Mouse (Mus musculus) right cerebral cortex, postnatal 4 days (tissue): Measurements from ENCODE around the gene Rdh16f2.
A peak's percentile ranks its signal among the peaks of the same experiment; 100 is the strongest.
"Not testable (repeated sequence)": the region's sequence is repeated elsewhere in the genome, so short reads cannot be mapped to it uniquely, and the experiment has no call there.

Experiments
- DNase-seq: peaks from one replicate; pipeline ENCODE4 v3.0.0-alpha.2; 2022

The Rdh16f2 gene

GRCm38 (mm10) chr10:127866232-127866631 is at the start of gene Rdh16f2:
Gene Rdh16f2 (plus strand): TSS chr10:127866474.
- DNase-seq, result no peak

- DNase-seq, result not testable (repeated sequence)
These were observed 48.9 kb upstream of the Rdh16f2 start for GRCm38 (mm10) chr10:127817268-127817910.

GRCm38 (mm10) chr10:127821806-127822205 is 44.5 kb upstream of the Rdh16f2 start:
- DNase-seq, result not testable (repeated sequence)

- DNase-seq, result peak; percentile 4
These were observed 40.9 kb upstream of the Rdh16f2 start for GRCm38 (mm10) chr10:127825386-127825785.

- no peak for DNase-seq
These were observed 37.2 kb upstream of the Rdh16f2 start for GRCm38 (mm10) chr10:127829121-127829520.

GRCm38 (mm10) chr10:127834186-127834585 is 32.1 kb upstream of the Rdh16f2 start:
- DNase-seq, result not testable (repeated sequence)

GRCm38 (mm10) chr10:127835292-127835691 is 31.0 kb upstream of the Rdh16f2 start:
- DNase-seq, result no peak

- DNase-seq, result not testable (repeated sequence)
These were observed 28.5 kb upstream of the Rdh16f2 start for GRCm38 (mm10) chr10:127837793-127838192.

GRCm38 (mm10) chr10:127838539-127838938 is 27.7 kb upstream of the Rdh16f2 start:
- no peak for DNase-seq

GRCm38 (mm10) chr10:127840776-127841175 is 25.5 kb upstream of the Rdh16f2 start:
- no peak for DNase-seq

GRCm38 (mm10) chr10:127845945-127846344 is 20.3 kb upstream of the Rdh16f2 start:
- DNase-seq, result not testable (repeated sequence)

GRCm38 (mm10) chr10:127848089-127848488 is 18.2 kb upstream of the Rdh16f2 start:
- DNase-seq, result no peak

- DNase-seq, result no peak
These were observed 16.6 kb upstream of the Rdh16f2 start, which contains the start of gene Rdh19 for GRCm38 (mm10) chr10:127849628-127850027. Gene Rdh19 (plus strand): TSS chr10:127849928.

- DNase-seq, result peak; percentile 28
These were observed 9.9 kb upstream of the Rdh16f2 start for GRCm38 (mm10) chr10:127856376-127856775.

GRCm38 (mm10) chr10:127864931-127865330 is 1.3 kb upstream of the Rdh16f2 start:
- no peak for DNase-seq

GRCm38 (mm10) chr10:127872484-127872883 is 6.2 kb downstream of the Rdh16f2 start:
- no peak for DNase-seq

GRCm38 (mm10) chr10:127877681-127878080 is 11.4 kb downstream of the Rdh16f2 start:
- no peak for DNase-seq

- DNase-seq, result no peak
These were observed 12.2 kb downstream of the Rdh16f2 start for GRCm38 (mm10) chr10:127878262-127879057.

GRCm38 (mm10) chr10:127879155-127879688 is 12.9 kb downstream of the Rdh16f2 start:
- no peak for DNase-seq

- no peak for DNase-seq
These were observed 14.8 kb downstream of the Rdh16f2 start for GRCm38 (mm10) chr10:127881041-127881440.

- DNase-seq, result no peak
These were observed 20.3 kb downstream of the Rdh16f2 start for GRCm38 (mm10) chr10:127886551-127886950.

GRCm38 (mm10) chr10:127886971-127887370 is 20.7 kb downstream of the Rdh16f2 start:
- DNase-seq, result no peak

- DNase-seq, result no peak
These were observed 22.3 kb downstream of the Rdh16f2 start, which contains the start of gene Rdh7 for GRCm38 (mm10) chr10:127888605-127889004. Gene Rdh7 (minus strand): TSS chr10:127888817.

- no peak for DNase-seq
These were observed 25.2 kb downstream of the Rdh16f2 start for GRCm38 (mm10) chr10:127891481-127891880.
